Mouse (Mus musculus) liver, embryonic 12.5 days (tissue): ENCODE data around the gene Lix1l. TPM values are rescaled to one million over a fixed set of nuclear protein-coding genes. Genes with fewer than 3 reads are reported as not detected.
A peak's percentile ranks its signal among the peaks of the same experiment; 100 is the strongest.
"Not testable (repeated sequence)": the region's sequence is repeated elsewhere in the genome, so short reads cannot be mapped to it uniquely, and the experiment has no call there.

Experiments used
- ATAC-seq: fragments of 200-750 bp; cut with Nextera tagmentation; 2 replicates; pipeline ENCODE4 v1.8.0; 2017; ENCODE audit warnings: moderate number of reproducible peaks, mild to moderate bottlenecking, moderate library complexity
- H3K27ac ChIP-seq: fragments of 300-500 bp; sonication (generic); 2 replicates; pipeline ENCODE4 v1.5.1; 2016; ENCODE audit warnings: mild to moderate bottlenecking
- H3K27me3 ChIP-seq: fragments of 300-500 bp; sonication (generic); replicated peaks from 2 replicates; pipeline ENCODE4 v1.6.1; 2016; ENCODE audit warnings: mild to moderate bottlenecking, moderate library complexity
- H3K36me3 ChIP-seq: fragments of 300-500 bp; sonication (generic); 2 replicates; pipeline ENCODE4 v1.6.1; 2016; ENCODE audit warnings: mild to moderate bottlenecking, moderate library complexity
- H3K4me1 ChIP-seq: fragments of 300-500 bp; sonication (generic); 2 replicates; pipeline ENCODE4 v1.6.1; 2016
- H3K4me2 ChIP-seq: fragments of 300-500 bp; sonication (generic); 2 replicates; pipeline ENCODE4 v1.6.1; 2016; ENCODE audit warnings: mild to moderate bottlenecking, moderate library complexity
- H3K4me3 ChIP-seq: fragments of 300-500 bp; sonication (generic); 2 replicates; pipeline ENCODE4 v1.5.1; 2016; ENCODE audit warnings: mild to moderate bottlenecking, moderate library complexity
- H3K9ac ChIP-seq: fragments of 300-500 bp; sonication (generic); 2 replicates; pipeline ENCODE4 v1.6.1; 2016; ENCODE audit warnings: mild to moderate bottlenecking, moderate library complexity
- H3K9me3 ChIP-seq: fragments of 300-500 bp; sonication (generic); replicated peaks from 2 replicates; pipeline ENCODE4 v1.6.1; 2016; ENCODE audit warnings: mild to moderate bottlenecking, moderate library complexity
- WGBS: fragments of 180-500 bp; shearing (Covaris S2); methylation state at CpG from one replicate; pipeline ENCODE4 v1.1.7; 2016; ENCODE audit not compliant: insufficient replicate concordance; 5-methylcytosine and 5-hydroxymethylcytosine counted together
- polyA plus RNA-seq: library from polyadenylated mRNA; unstranded; fragments of >200 nt; fragmentation: Nextera tagmentation; extraction: Ambion mirVana; gene quantifications from 2 replicates; pipeline ENCODE4 v1.2.1, GENCODE M21; 2016

The Lix1l gene
- polyA plus RNA-seq, 1 experiment from 2014 or later = 0.92 TPM

DNA sequence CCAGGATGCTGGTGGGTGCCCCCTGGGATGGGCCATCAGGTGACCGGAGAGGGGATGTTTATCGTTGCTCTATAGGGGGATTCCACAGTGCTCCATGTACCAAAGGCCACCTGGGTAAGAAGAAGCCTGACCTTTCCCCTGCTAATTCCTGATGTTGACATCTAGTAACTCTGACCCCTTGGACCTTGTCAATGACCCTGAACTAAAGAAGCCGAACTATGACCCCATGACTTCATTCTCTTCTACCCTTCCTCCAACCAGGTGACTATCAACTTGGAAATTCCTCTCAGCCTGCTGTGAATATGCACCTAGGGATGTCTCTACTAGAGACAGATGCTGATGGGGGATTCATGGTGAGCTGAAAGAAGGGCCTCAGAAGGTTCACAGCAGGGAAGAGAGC, 46.4 kb downstream of the Lix1l start:
- H3K4me2 ChIP-seq = no peak overlapping the region
- H3K27me3 ChIP-seq = no peaks in the 10 kb centered on the region
- peaks cover 17% of the 10 kb centered on the region for H3K36me3 ChIP-seq
- H3K9ac ChIP-seq = no peak overlapping the region
- WGBS = 74% methylated on average over 3 of the region's 3 CpGs
- H3K4me1 ChIP-seq = no peaks in the 10 kb centered on the region
- no peak for ATAC-seq
- no peak overlapping the region for H3K4me3 ChIP-seq
- H3K27ac ChIP-seq = no peak overlapping the region
- no peaks in the 10 kb centered on the region for H3K9me3 ChIP-seq

DNA sequence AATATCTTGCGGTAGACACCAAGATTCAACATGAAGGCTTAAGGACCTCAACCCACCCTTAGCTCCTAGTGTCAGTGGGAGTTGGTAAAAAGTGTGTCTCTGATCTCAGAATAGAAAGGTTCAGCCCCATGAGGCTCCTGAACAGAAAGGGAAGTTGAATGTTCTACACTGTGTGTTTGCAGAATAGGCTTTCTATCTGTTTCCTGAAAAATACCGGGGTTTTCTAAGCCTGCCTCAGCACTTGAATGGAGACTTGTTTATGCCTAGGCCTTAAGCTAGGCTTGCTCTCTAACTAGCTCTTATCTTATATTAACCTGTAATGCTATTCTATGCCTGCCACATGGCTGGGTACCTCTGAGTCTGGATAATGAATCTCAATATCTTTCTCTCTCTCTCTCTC, 60.0 kb downstream of the Lix1l start:
- no peak overlapping the region for H3K4me3 ChIP-seq
- 57% methylated on average over 2 of the region's 2 CpGs for WGBS
- peaks cover 3% of the 10 kb centered on the region; the same call in 1 of the 2 replicates for H3K27me3 ChIP-seq
- no peak for ATAC-seq
- no peaks in the 10 kb centered on the region for H3K9me3 ChIP-seq
- no peak overlapping the region for H3K4me2 ChIP-seq
- H3K27ac ChIP-seq = no peak overlapping the region
- no peak overlapping the region for H3K9ac ChIP-seq
- peaks cover 10% of the 10 kb centered on the region for H3K4me1 ChIP-seq
- no peaks in the 10 kb centered on the region for H3K36me3 ChIP-seq

DNA sequence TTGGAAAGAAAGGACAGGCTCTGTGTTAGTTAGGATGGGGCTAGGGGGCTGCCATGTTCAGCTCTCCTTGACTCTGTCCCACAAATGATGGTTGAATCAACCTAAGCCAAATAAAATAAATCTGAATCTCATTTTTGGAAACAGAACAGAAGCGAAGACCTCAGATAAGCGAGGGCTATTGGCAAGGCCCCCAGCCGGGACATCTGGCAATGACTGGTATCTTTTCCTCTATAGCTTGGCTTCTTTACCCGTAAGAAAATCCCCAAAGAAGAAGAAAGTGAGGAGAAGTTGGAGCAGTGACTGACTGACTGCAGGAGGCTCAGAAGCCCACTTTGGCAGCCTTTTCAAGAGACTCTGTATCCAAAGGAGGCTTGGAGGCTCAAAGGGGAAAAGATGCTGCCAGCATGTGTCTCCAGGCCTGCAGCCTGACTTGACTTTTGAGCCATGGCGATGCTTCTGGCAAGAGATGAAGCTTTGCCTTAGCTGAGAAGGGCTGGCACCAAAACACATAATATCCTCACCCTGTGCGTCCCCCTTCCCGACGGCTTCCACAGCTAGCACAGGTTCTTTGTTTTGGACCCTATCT, 61.9 kb downstream of the Lix1l start:
- 63% methylated on average over 8 of the region's 8 CpGs for WGBS
- no peak overlapping the region for H3K4me3 ChIP-seq
- no peaks in the 10 kb centered on the region for H3K9me3 ChIP-seq
- no peak overlapping the region for H3K27ac ChIP-seq
- ATAC-seq = no peak
- no peak overlapping the region for H3K9ac ChIP-seq
- H3K27me3 ChIP-seq = peaks cover 12% of the 10 kb centered on the region; the same call in 1 of the 2 replicates
- no peak overlapping the region; the same call in 1 of the 2 replicates for H3K4me2 ChIP-seq
- H3K36me3 ChIP-seq = no peaks in the 10 kb centered on the region
- H3K4me1 ChIP-seq = peaks cover 10% of the 10 kb centered on the region

DNA sequence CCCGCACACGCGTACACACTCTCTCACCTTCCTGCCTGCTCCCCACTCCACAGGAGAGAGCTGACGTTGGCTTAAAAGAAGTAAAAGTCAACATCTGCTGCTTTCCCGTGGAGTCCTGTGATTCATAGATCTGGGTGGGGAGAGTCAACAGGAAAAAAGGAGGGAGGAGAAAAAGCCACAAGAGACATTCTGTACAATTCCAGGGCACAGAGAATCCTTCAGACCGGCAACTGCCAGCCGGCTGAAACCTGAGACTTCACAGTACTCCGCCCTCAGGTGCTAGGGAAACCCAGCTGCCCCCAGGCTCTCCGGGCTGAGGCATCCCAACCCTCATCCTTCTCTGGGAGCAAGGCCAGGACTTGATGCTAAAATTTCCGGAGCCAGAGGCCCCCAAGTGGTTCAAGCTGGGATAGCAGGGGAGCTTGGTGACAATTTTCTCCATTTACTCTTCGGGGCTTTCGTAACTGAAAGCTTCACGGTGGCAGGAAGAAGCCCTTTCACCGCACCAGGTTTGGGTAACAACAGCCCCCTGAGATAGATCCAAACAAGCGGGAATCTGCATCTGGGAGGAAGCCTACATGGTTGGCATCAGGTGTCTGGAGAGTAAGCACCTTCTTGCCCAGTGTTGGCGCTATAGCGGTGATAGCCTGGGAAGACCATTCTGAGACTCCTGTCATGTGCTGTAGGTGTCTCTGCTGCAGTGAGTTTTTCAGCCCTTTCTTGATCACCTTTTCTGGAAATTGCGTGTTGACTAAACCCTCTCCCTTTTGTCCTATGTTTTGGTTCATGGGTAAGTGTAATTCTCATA, 62.7 kb downstream of the Lix1l start:
- Histone ChIP-seq H3K4me1 (peaks cover 10% of the 10 kb centered on the region), H3K36me3 (no peaks in the 10 kb centered on the region), H3K9ac (no peak overlapping the region; the same call in 1 of the 2 replicates), H3K4me2 (peak overlapping the region; percentile 66), H3K4me3 (peak overlapping the region; percentile 29), H3K9me3 (no peaks in the 10 kb centered on the region), H3K27me3 (peaks cover 12% of the 10 kb centered on the region; the same call in 1 of the 2 replicates), H3K27ac (no peak overlapping the region)
- ATAC-seq = no peak
- WGBS = 11% methylated on average over 18 of the region's 18 CpGs

DNA sequence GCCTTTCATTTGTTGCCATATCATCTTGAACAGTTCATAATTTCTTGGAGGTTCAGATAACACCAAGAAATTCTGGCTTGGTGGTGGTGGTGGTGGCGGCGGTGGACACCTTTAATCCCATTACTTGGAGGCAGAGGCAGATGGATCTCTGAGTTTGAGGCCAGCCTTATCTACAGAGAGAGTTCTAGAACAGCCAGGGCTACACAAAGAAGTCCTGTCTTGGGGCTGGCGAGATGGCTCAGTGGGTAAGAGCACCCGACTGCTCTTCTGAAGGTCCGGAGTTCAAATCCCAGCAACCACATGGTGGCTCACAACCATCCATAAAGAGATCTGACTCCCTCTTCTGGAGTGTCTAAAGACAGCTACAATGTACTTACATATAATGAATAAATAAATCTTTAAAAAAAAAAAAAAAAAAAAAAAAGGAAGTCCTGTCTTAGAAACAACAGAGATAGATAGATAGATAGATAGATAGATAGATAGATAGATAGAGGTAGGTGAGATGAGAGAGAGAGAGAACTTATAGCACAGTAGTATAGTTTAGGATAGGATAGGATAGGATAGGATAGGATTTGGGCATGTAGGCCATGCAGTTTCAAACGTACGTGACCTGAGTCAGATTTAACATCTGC, 64.9 kb downstream of the Lix1l start:
- not testable (repeated sequence) for H3K27ac ChIP-seq, H3K4me2 ChIP-seq, ATAC-seq, H3K36me3 ChIP-seq, H3K9me3 ChIP-seq, H3K9ac ChIP-seq, H3K4me3 ChIP-seq
- 74% methylated on average over 7 of the region's 7 CpGs for WGBS
- Histone ChIP-seq H3K4me1 (peaks cover 26% of the 10 kb centered on the region), H3K27me3 (peaks cover 20% of the 10 kb centered on the region)

DNA sequence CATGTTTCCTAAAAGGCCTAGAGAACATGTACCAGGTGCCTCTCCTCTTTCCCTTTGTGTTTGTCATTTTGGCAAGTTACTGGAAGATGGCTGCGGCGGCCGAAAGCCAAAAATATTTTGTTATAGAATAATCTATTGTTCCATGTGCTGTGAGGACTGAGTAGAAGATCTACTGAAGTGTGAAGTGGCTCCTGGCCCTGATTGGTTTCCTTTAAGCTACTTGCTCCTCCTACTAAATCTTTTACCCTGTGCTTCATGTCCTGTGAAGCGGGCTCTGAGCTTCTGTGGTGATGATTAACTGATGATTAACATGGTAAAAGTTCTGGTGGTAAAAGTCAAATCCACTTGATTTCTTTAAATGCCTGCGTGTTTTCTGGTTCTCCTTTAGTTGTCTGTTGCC, 66.0 kb downstream of the Lix1l start:
- peaks cover 27% of the 10 kb centered on the region for H3K4me1 ChIP-seq
- ATAC-seq = no peak
- 84% methylated on average over 5 of the region's 5 CpGs for WGBS

DNA sequence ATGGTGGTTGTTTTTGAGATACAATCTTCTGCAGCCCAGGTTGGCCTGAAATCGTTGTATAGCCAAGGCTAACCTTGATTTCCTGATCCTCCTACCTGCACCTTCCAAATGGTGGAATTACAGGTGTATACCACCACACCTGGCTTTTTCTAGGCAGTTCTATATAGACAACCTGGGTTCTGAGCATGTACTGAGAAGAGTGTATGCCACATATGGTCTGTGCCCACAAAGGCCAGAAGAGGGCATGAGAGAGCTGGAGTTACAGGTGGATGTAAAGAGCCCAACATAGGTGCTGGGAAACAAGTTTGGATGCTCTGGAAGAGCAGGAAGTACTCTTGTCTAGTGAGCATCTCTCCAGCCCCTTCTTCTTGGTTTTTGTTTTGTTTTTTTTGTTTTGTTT, 66.4 kb downstream of the Lix1l start:
- H3K27ac ChIP-seq = no peak overlapping the region
- H3K9ac ChIP-seq = no peak overlapping the region
- WGBS = 13% methylated on average over 1 of the region's 1 CpGs
- H3K4me1 ChIP-seq = peaks cover 27% of the 10 kb centered on the region
- H3K27me3 ChIP-seq = peaks cover 33% of the 10 kb centered on the region
- no peaks in the 10 kb centered on the region for H3K9me3 ChIP-seq
- ATAC-seq = no peak
- no peak overlapping the region for H3K4me2 ChIP-seq
- no peak overlapping the region for H3K4me3 ChIP-seq
- H3K36me3 ChIP-seq = no peaks in the 10 kb centered on the region

More for the DNA sequence above, 66.0 kb downstream of the Lix1l start:
- Histone ChIP-seq H3K4me3 (no peak overlapping the region), H3K4me2 (no peak overlapping the region), H3K36me3 (no peaks in the 10 kb centered on the region), H3K9me3 (no peaks in the 10 kb centered on the region), H3K27me3 (peaks cover 29% of the 10 kb centered on the region), H3K27ac (no peak overlapping the region), H3K9ac (no peak overlapping the region)

DNA sequence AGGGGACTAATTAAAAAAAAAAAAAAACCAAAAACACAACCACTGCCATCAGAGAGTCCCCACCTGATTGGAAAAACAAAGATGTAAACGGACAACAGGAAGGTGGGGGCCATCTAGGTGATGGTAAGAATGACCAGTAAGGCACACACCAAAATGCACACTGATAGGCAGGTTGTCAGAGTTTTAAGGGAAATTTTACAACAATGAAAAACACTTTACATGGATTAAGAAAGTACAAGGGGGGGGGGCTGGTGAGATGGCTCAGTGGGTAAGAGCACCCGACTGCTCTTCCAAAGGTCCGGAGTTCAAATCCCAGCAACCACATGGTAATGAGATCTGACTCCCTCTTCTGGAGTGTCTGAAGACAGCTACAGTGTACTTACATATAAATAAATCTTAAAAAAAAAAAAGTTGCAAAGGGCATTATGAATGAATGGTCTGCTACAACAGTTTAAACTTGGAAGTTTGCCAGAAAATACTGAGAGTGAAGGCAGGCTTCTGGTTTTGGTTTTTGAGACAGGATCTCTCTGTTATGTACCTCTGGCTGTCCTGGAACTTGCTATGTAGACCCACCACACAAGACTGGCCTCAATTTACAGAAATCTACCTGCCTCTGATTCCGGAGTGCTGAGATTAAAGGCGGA, 67.6 kb downstream of the Lix1l start:
- H3K36me3 ChIP-seq = no peaks in the 10 kb centered on the region
- WGBS = 78% methylated on average over 5 of the region's 5 CpGs
- peaks cover 30% of the 10 kb centered on the region for H3K27me3 ChIP-seq
- peaks cover 21% of the 10 kb centered on the region for H3K4me1 ChIP-seq
- H3K27ac ChIP-seq = no peak overlapping the region
- no peak overlapping the region for H3K4me3 ChIP-seq
- no peak overlapping the region for H3K9ac ChIP-seq
- no peak for ATAC-seq
- no peak overlapping the region for H3K4me2 ChIP-seq
- H3K9me3 ChIP-seq = no peaks in the 10 kb centered on the region

DNA sequence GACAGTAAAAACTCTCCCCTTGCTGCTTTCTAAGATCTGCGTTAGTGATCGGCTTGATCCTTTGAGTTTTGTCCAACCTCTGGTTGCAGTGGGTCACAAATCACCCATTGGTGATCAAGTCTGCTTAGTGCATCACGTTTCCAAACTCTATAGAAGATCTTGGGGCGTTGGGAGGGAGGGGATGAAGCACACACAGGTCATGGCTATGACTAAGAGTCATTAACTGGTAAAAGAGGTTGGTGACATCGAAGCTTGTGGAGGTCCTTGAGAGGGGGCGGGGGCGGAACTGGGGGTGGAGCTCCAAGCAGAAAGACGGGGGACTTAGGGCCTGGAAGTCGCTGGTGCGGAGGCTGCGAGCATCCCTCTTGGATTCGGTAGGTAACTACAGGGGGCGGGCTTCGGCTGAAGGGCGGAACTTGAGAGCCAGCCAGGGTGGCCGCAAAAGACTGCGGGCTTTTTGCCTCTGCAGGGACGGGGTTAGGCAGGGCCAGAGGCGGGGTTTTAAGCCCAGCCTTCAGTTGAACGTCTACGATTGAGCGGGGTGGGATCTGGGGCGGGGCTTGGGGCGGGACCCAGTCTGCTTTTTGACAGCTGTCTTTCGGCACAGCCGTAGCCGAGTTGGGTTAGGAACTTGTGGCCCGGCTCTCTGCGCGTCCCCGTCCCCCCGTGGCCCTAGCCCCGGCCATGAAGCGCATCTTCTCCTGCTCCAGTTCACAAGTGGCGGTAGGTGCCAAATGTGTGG, 68.9 kb downstream of the Lix1l start, which contains the start of gene Ankrd35:
Gene Ankrd35 (plus strand): TSS at position 405 of the 742 bp plus-strand sequence.
- Histone ChIP-seq H3K4me1 (peaks cover 17% of the 10 kb centered on the region), H3K36me3 (no peaks in the 10 kb centered on the region), H3K4me2 (peak within 1 kb of the TSS; percentile 83), H3K9me3 (no peaks in the 10 kb centered on the region), H3K9ac (peak within 1 kb of the TSS; percentile 48; the same call in 1 of the 2 replicates), H3K4me3 (peak within 1 kb of the TSS; percentile 52), H3K27ac (no peak within 1 kb of the TSS), H3K27me3 (peaks cover 30% of the 10 kb centered on the region)
- 4% methylated on average over 35 of the region's 35 CpGs for WGBS
- ATAC-seq = peak; percentile 93

DNA sequence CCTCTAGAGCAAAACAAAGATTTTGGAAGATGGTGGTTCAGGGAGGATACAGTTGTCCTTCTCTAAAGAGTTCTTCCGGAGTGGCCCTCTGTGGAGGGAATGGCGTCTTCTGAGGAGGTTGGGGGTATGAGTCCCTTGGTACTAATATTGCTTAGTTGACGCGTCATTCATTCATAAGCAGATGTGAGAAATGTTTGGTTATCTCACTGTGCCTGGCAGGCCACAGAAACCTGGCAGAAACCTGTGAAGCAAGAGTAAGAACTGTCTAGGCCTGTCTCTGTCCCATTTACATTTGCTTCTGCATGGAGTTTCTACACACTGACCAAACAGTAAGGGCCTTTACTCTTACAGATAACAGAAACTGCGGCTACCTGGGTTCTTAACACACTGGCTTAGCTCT, 70.6 kb downstream of the Lix1l start:
- no peak for ATAC-seq
- WGBS = 79% methylated on average over 5 of the region's 5 CpGs
- H3K27ac ChIP-seq = no peak overlapping the region
- H3K9ac ChIP-seq = no peak overlapping the region
- no peaks in the 10 kb centered on the region for H3K9me3 ChIP-seq
- H3K4me2 ChIP-seq = no peak overlapping the region
- no peaks in the 10 kb centered on the region for H3K36me3 ChIP-seq
- H3K27me3 ChIP-seq = peaks cover 30% of the 10 kb centered on the region
- H3K4me1 ChIP-seq = peaks cover 17% of the 10 kb centered on the region
- no peak overlapping the region for H3K4me3 ChIP-seq

DNA sequence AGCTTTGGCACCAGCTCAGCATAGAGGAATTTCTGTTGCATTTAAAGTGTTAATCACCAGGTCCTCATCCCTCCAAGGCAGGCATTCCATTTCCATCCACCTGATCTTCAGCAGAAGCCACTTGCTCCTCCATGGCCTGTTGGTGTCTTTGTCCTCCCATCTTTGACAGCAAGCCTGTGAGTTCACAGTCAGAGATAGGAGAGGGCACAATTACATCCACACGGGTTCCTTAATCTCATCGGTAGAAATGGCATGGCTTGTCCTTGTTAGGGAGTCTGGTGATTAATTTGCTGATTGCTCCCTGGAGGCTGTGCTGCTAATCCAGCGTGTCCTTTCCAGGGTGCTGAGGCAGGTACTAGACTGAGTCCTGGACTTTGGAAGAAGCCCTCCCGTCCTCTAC, 72.6 kb downstream of the Lix1l start:
- peaks cover 18% of the 10 kb centered on the region for H3K4me1 ChIP-seq
- peaks cover 26% of the 10 kb centered on the region for H3K27me3 ChIP-seq
- H3K9me3 ChIP-seq = no peaks in the 10 kb centered on the region
- H3K36me3 ChIP-seq = no peaks in the 10 kb centered on the region
- ATAC-seq = no peak
- H3K4me3 ChIP-seq = no peak overlapping the region
- 62% methylated on average over 4 of the region's 4 CpGs for WGBS
- H3K27ac ChIP-seq = no peak overlapping the region
- H3K4me2 ChIP-seq = no peak overlapping the region
- no peak overlapping the region for H3K9ac ChIP-seq
